Mouse (Mus musculus): Measurements from ENCODE around the gene Tmem100. TPM values are rescaled to one million over a fixed set of nuclear protein-coding genes. Genes with fewer than 3 reads are reported as not detected.

The Tmem100 gene
- polyA plus RNA-seq, 1 experiment = 1.5 TPM

- Histone ChIP-seq H3K27ac (ENCODE audit: insufficient read depth, low read depth, low read length) (peak overlapping the region; percentile 29; the same call in 1 of the 2 replicates), H3K36me3 (ENCODE audit: control insufficient read depth, insufficient read depth, low read length) (no peaks in the 10 kb centered on the region), H3K4me3 (ENCODE audit: insufficient read depth, low read depth, low read length) (no peak overlapping the region), H3K27me3 (replicated peaks; ENCODE audit: control insufficient read depth, insufficient read depth, low read length) (no peaks in the 10 kb centered on the region), H3K4me1 (ENCODE audit: control insufficient read depth, insufficient read depth, low read length) (peaks cover 24% of the 10 kb centered on the region)
- TF ChIP-seq CTCF (conservative IDR thresholded peaks at IDR 0.05; ENCODE audit: insufficient read depth, insufficient read length, low read depth, low read length) = no peak
- TF ChIP-seq POLR2A (IDR thresholded peaks at IDR 0.05; ENCODE audit: low read depth, low read length) = no peak
- DNase-seq = peak; percentile 64
These were observed 38.5 kb upstream of the Tmem100 start for GRCm38 (mm10) chr11:89991661-89992060.

DNA sequence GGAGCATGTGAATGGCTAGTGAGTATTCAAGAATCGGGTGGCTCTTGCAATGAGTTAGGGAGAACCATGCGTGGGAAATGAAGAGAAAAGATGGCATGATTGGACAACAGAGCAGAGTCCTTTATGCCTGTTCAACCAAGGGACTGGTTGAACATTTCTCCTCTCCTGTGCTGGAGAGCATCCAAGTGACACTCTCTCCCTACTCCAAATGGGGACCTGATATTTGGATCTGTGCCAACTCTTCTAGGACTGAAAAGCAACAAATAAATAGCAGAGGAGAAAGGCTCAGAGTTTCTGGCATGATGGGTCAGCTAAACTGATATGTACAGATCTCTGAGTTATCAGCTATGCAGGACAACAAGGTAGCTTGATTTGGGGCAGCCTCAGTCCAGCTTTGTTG lies 35.4 kb upstream of the Tmem100 start:
- WGBS = 49% methylated on average over 2 of the region's 2 CpGs

GRCm38 (mm10) chr11:89995596-89995995 lies 34.6 kb upstream of the Tmem100 start:
- Histone ChIP-seq H3K27me3 (replicated peaks; ENCODE audit: control insufficient read depth, insufficient read depth, low read length) (no peaks in the 10 kb centered on the region), H3K4me3 (ENCODE audit: insufficient read depth, low read depth, low read length) (no peak overlapping the region), H3K36me3 (ENCODE audit: control insufficient read depth, insufficient read depth, low read length) (no peaks in the 10 kb centered on the region), H3K27ac (ENCODE audit: insufficient read depth, low read depth, low read length) (peak overlapping the region; percentile 87; the same call in 1 of the 2 replicates), H3K4me1 (ENCODE audit: control insufficient read depth, insufficient read depth, low read length) (peaks cover 35% of the 10 kb centered on the region)
- TF ChIP-seq CTCF (conservative IDR thresholded peaks at IDR 0.05; ENCODE audit: insufficient read depth, insufficient read length, low read depth, low read length) = no peak
- TF ChIP-seq POLR2A (IDR thresholded peaks at IDR 0.05; ENCODE audit: low read depth, low read length) = no peak
- 64% methylated on average over 5 of the region's 5 CpGs for WGBS
- DNase-seq = peak; percentile 75

More for the DNA sequence above, 35.4 kb upstream of the Tmem100 start:
- H3K36me3 ChIP-seq (ENCODE audit: control insufficient read depth, insufficient read depth, low read length) = no peaks in the 10 kb centered on the region
- no peaks in the 10 kb centered on the region for H3K27me3 ChIP-seq (replicated peaks; ENCODE audit: control insufficient read depth, insufficient read depth, low read length)
- TF ChIP-seq POLR2A (IDR thresholded peaks at IDR 0.05; ENCODE audit: low read depth, low read length) = no peak
- TF ChIP-seq CTCF (conservative IDR thresholded peaks at IDR 0.05; ENCODE audit: insufficient read depth, insufficient read length, low read depth, low read length) = no peak
- DNase-seq = peak; percentile 79
- H3K4me1 ChIP-seq (ENCODE audit: control insufficient read depth, insufficient read depth, low read length) = peaks cover 35% of the 10 kb centered on the region
- H3K4me3 ChIP-seq (ENCODE audit: insufficient read depth, low read depth, low read length) = no peak overlapping the region
- peak overlapping the region; percentile 34; the same call in 1 of the 2 replicates for H3K27ac ChIP-seq (ENCODE audit: insufficient read depth, low read depth, low read length)

GRCm38 (mm10) chr11:89996406-89996805 lies 33.7 kb upstream of the Tmem100 start:
- Histone ChIP-seq H3K27me3 (replicated peaks; ENCODE audit: control insufficient read depth, insufficient read depth, low read length) (no peaks in the 10 kb centered on the region), H3K27ac (ENCODE audit: insufficient read depth, low read depth, low read length) (peak overlapping the region; percentile 87), H3K36me3 (ENCODE audit: control insufficient read depth, insufficient read depth, low read length) (no peaks in the 10 kb centered on the region), H3K4me1 (ENCODE audit: control insufficient read depth, insufficient read depth, low read length) (peaks cover 35% of the 10 kb centered on the region), H3K4me3 (ENCODE audit: insufficient read depth, low read depth, low read length) (no peak overlapping the region)
- TF ChIP-seq POLR2A (IDR thresholded peaks at IDR 0.05; ENCODE audit: low read depth, low read length) = no peak
- TF ChIP-seq CTCF (conservative IDR thresholded peaks at IDR 0.05; ENCODE audit: insufficient read depth, insufficient read length, low read depth, low read length) = no peak
- no peak for DNase-seq
- 98% methylated on average over 4 of the region's 4 CpGs for WGBS

GRCm38 (mm10) chr11:89996856-89997255 lies 33.3 kb upstream of the Tmem100 start:
- peaks cover 39% of the 10 kb centered on the region for H3K4me1 ChIP-seq (ENCODE audit: control insufficient read depth, insufficient read depth, low read length)
- H3K27ac ChIP-seq (ENCODE audit: insufficient read depth, low read depth, low read length) = peak overlapping the region; percentile 87
- peak; percentile 80 for DNase-seq
- no peaks in the 10 kb centered on the region for H3K36me3 ChIP-seq (ENCODE audit: control insufficient read depth, insufficient read depth, low read length)
- TF ChIP-seq POLR2A (IDR thresholded peaks at IDR 0.05; ENCODE audit: low read depth, low read length) (no peak), CTCF (conservative IDR thresholded peaks at IDR 0.05; ENCODE audit: insufficient read depth, insufficient read length, low read depth, low read length) (no peak)
- no peak overlapping the region for H3K4me3 ChIP-seq (ENCODE audit: insufficient read depth, low read depth, low read length)
- H3K27me3 ChIP-seq (replicated peaks; ENCODE audit: control insufficient read depth, insufficient read depth, low read length) = no peaks in the 10 kb centered on the region
- WGBS = 52% methylated on average over 7 of the region's 7 CpGs

- Histone ChIP-seq H3K4me1 (ENCODE audit: control insufficient read depth, insufficient read depth, low read length) (peaks cover 35% of the 10 kb centered on the region), H3K27me3 (replicated peaks; ENCODE audit: control insufficient read depth, insufficient read depth, low read length) (no peaks in the 10 kb centered on the region), H3K36me3 (ENCODE audit: control insufficient read depth, insufficient read depth, low read length) (no peaks in the 10 kb centered on the region), H3K27ac (ENCODE audit: insufficient read depth, low read depth, low read length) (no peak overlapping the region), H3K4me3 (ENCODE audit: insufficient read depth, low read depth, low read length) (no peak overlapping the region)
- no peak for DNase-seq
- no peak for TF ChIP-seq CTCF (conservative IDR thresholded peaks at IDR 0.05; ENCODE audit: insufficient read depth, insufficient read length, low read depth, low read length)
- TF ChIP-seq POLR2A (IDR thresholded peaks at IDR 0.05; ENCODE audit: low read depth, low read length) = no peak
- WGBS = 91% methylated on average over 18 of the region's 18 CpGs
These were observed 31.0 kb upstream of the Tmem100 start for GRCm38 (mm10) chr11:89998996-89999770.

DNA sequence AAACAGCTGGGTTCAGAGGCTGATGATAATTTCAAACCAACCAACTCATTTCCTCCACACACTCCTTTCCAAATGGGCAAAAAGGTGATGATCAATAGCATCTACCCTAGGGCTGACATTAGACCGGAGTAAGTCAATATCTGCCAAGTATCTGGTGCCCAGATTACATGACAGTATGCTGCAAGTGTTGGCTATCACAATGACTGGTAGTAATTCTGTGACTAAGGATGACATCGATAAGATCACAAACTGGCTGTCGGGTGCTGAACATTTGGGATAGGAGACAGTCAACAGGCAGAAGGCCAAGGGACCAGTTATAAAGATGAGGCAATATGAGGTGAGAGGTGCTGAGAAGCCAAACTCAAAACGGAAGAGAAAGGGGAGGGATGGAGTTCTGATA lies 29.5 kb upstream of the Tmem100 start:
- DNase-seq = no peak
- H3K36me3 ChIP-seq (ENCODE audit: control insufficient read depth, insufficient read depth, low read length) = no peaks in the 10 kb centered on the region
- 86% methylated on average over 4 of the region's 4 CpGs for WGBS
- TF ChIP-seq POLR2A (IDR thresholded peaks at IDR 0.05; ENCODE audit: low read depth, low read length) (no peak), CTCF (conservative IDR thresholded peaks at IDR 0.05; ENCODE audit: insufficient read depth, insufficient read length, low read depth, low read length) (no peak)
- H3K27ac ChIP-seq (ENCODE audit: insufficient read depth, low read depth, low read length) = no peak overlapping the region
- H3K4me3 ChIP-seq (ENCODE audit: insufficient read depth, low read depth, low read length) = no peak overlapping the region
- H3K27me3 ChIP-seq (replicated peaks; ENCODE audit: control insufficient read depth, insufficient read depth, low read length) = no peaks in the 10 kb centered on the region
- peaks cover 26% of the 10 kb centered on the region for H3K4me1 ChIP-seq (ENCODE audit: control insufficient read depth, insufficient read depth, low read length)
